Mouse (Mus musculus) heart, postnatal 0 days (tissue): ENCODE data around the gene Cd209d.

Experiments used
- CTCF ChIP-seq: IDR thresholded peaks from 2 replicates; pipeline ENCODE4 v1.5.1; 2016; ENCODE audit warnings: antibody characterized with exemption, control low read depth, low read depth
- EP300 ChIP-seq: IDR thresholded peaks from 2 replicates; pipeline ENCODE4 v1.6.1; 2016; ENCODE audit warnings: antibody characterized with exemption, low read depth

DNA sequence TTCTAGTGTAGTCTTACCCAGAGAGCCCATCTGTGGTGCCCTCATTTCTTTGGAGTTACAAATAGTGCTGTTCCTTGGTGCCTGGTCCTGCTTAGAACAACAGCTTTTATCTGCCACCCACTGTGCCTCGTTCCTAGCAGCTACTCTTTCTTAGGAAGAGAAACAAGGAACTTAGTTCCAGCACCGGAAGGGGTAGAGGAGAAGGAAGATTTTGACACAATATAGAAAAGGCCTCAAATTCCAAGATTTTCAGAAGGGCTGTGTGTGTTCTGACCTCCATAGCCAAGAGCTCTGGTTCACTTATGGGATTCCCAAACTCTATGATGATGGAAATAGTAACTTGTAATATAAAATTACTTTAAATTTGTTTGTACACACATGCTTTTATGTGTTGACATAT is 24.1 kb downstream of the Cd209d start, which contains the start of gene Cd209e:
- TF ChIP-seq CTCF: no peak
- no peak for TF ChIP-seq EP300
